Mouse (Mus musculus): ENCODE measurements around the gene Ctnna3. TPM values are rescaled to one million over a fixed set of nuclear protein-coding genes. Genes with fewer than 3 reads are reported as not detected.

Gene Ctnna3
- total RNA-seq, 4 experiments from 2014 or later: 52.0 to 66.8 (median 54.9) TPM

- peak; percentile 29 for DNase-seq (ENCODE audit: low spot score)
Measured at GRCm38 (mm10) chr10:64049151-64049550, 619.3 kb downstream of the Ctnna3 start.

GRCm38 (mm10) chr10:64049946-64050345, 620.0 kb downstream of the Ctnna3 start:
- no peak for DNase-seq (ENCODE audit: low spot score)

- DNase-seq (ENCODE audit: low spot score): no peak
Measured at GRCm38 (mm10) chr10:64063704-64064103, 633.8 kb downstream of the Ctnna3 start.

GRCm38 (mm10) chr10:64075944-64076343, 646.0 kb downstream of the Ctnna3 start:
- DNase-seq (ENCODE audit: low spot score): peak; percentile 34

GRCm38 (mm10) chr10:64076410-64077052, 646.6 kb downstream of the Ctnna3 start:
- DNase-seq (ENCODE audit: low spot score): no peak

- no peak for DNase-seq (ENCODE audit: low spot score)
Measured at GRCm38 (mm10) chr10:64082345-64082744, 652.4 kb downstream of the Ctnna3 start.

GRCm38 (mm10) chr10:64083813-64084212, 653.9 kb downstream of the Ctnna3 start:
- no peak for DNase-seq (ENCODE audit: low spot score)

GRCm38 (mm10) chr10:64084465-64084864, 654.6 kb downstream of the Ctnna3 start:
- DNase-seq (ENCODE audit: low spot score): peak; percentile 15

- no peak for DNase-seq (ENCODE audit: low spot score)
Measured at GRCm38 (mm10) chr10:64086183-64086566, 656.3 kb downstream of the Ctnna3 start.

GRCm38 (mm10) chr10:64086567-64087391, 656.9 kb downstream of the Ctnna3 start:
- no peak for DNase-seq (ENCODE audit: low spot score)

GRCm38 (mm10) chr10:64087521-64087920, 657.6 kb downstream of the Ctnna3 start:
- DNase-seq (ENCODE audit: low spot score): no peak

GRCm38 (mm10) chr10:64087936-64088773, 658.3 kb downstream of the Ctnna3 start:
- DNase-seq (ENCODE audit: low spot score): no peak

- no peak for DNase-seq (ENCODE audit: low spot score)
Measured at GRCm38 (mm10) chr10:64088774-64089460, 659.0 kb downstream of the Ctnna3 start.

GRCm38 (mm10) chr10:64089680-64090460, 660.0 kb downstream of the Ctnna3 start, which contains the start of gene Lrrtm3:
Gene Lrrtm3 (minus strand): TSS chr10:64090277.
- DNase-seq (ENCODE audit: low spot score): peak; percentile 24

- no peak for DNase-seq (ENCODE audit: low spot score)
Measured at GRCm38 (mm10) chr10:64096532-64096931, 666.6 kb downstream of the Ctnna3 start.

- no peak for DNase-seq (ENCODE audit: low spot score)
Measured at GRCm38 (mm10) chr10:64115246-64115645, 685.3 kb downstream of the Ctnna3 start.

GRCm38 (mm10) chr10:64118833-64119232, 688.9 kb downstream of the Ctnna3 start:
- DNase-seq (ENCODE audit: low spot score): no peak

- DNase-seq (ENCODE audit: low spot score): no peak
Measured at GRCm38 (mm10) chr10:64130397-64131150, 700.7 kb downstream of the Ctnna3 start.

GRCm38 (mm10) chr10:64133461-64133860, 703.6 kb downstream of the Ctnna3 start:
- no peak for DNase-seq (ENCODE audit: low spot score)

- no peak for DNase-seq (ENCODE audit: low spot score)
Measured at GRCm38 (mm10) chr10:64135481-64135880, 705.6 kb downstream of the Ctnna3 start.
